Mouse (Mus musculus): ENCODE results near the gene Aifm2.

- TF ChIP-seq CTCF (IDR thresholded peaks at IDR 0.05; ENCODE audit: low read depth) (no peak), EP300 (IDR thresholded peaks at IDR 0.05; ENCODE audit: low read depth) (no peak)
These were observed 34.8 kb upstream of the Aifm2 start, which contains the start of gene Sar1a for GRCm38 (mm10) chr10:61680015-61680913.
